Mouse (Mus musculus): ENCODE measurements around the gene Zcchc24. TPM values are rescaled to one million over a fixed set of nuclear protein-coding genes. Genes with fewer than 3 reads are reported as not detected.

Gene Zcchc24
- polyA plus RNA-seq, 1 experiment from 2014 or later: 33.6 TPM

DNA sequence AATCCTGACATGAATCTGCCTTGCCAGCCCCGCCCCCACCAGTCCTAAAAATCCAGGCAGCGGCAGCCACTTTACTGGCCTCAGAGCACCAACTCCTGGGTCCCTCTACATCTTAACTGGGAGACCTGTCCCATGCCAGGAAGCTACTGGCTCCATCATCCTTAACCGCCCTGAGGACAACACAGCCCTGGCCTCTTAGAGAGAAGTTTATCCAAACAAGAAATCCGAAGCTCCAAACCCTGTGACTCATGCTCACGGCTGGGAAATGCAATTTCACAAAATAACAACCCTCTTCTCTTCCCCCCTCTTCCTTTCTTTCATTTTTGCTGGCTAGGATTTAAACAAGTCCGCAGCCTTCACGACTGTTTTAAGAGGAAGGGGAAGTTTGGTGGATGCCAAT, 9.3 kb downstream of the Zcchc24 start:
- H3K36me3 ChIP-seq (ENCODE audit: control insufficient read depth, insufficient read depth, low read length): peaks cover 6% of the 10 kb centered on the region; the same call in 1 of the 2 replicates
- ATAC-seq (replicated peaks; ENCODE audit: low FRiP score, low TSS enrichment, low read depth): no peak
- H3K27me3 ChIP-seq (replicated peaks; ENCODE audit: control insufficient read depth, insufficient read depth, low read length): no peaks in the 10 kb centered on the region
- WGBS: 32% methylated on average over 7 of the region's 7 CpGs
- no peak overlapping the region for H3K4me3 ChIP-seq (ENCODE audit: low read depth, low read length)
- no peaks in the 10 kb centered on the region for H3K9me3 ChIP-seq (ENCODE audit: control insufficient read depth, low read length)
- DNase-seq (ENCODE audit: low spot score): no peak
- peak overlapping the region; percentile 39 for H3K27ac ChIP-seq (ENCODE audit: low read depth)
- H3K4me2 ChIP-seq (ENCODE audit: low read length): peak overlapping the region; percentile 20; the same call in 1 of the 2 replicates
- H3K4me1 ChIP-seq (replicated peaks; ENCODE audit: control insufficient read depth, insufficient read depth, low read length): peaks cover 64% of the 10 kb centered on the region
- no peak overlapping the region for H3K9ac ChIP-seq (ENCODE audit: low read length)

DNA sequence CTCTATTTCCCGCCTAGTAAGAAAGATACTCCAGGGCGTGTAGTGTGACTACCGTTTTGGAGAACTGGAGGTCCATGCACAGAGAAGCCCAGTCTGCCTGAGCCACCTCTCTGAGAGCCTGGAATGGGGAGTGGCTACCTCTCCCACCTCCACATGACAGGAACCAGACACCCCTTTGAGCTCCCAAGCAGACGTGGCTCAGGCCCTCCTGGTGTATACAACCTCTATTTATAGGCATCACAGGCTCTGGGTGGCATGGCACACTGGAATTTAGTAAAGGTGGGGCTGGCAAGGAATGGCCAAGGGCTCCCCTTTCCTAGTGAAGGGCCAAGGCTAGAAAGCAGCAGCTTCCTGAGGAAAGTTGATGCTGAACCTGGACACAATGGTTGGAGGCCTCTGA, 10.9 kb downstream of the Zcchc24 start:
- Histone ChIP-seq H3K4me3 (ENCODE audit: low read depth, low read length) (no peak overlapping the region), H3K27me3 (replicated peaks; ENCODE audit: control insufficient read depth, insufficient read depth, low read length) (no peaks in the 10 kb centered on the region), H3K27ac (ENCODE audit: low read depth) (peak overlapping the region; percentile 78), H3K9me3 (ENCODE audit: control insufficient read depth, low read length) (no peaks in the 10 kb centered on the region), H3K9ac (ENCODE audit: low read length) (no peak overlapping the region), H3K36me3 (ENCODE audit: control insufficient read depth, insufficient read depth, low read length) (peaks cover 5% of the 10 kb centered on the region; the same call in 1 of the 2 replicates), H3K4me2 (ENCODE audit: low read length) (no peak overlapping the region), H3K4me1 (replicated peaks; ENCODE audit: control insufficient read depth, insufficient read depth, low read length) (peaks cover 68% of the 10 kb centered on the region)
- DNase-seq (ENCODE audit: low spot score) (no peak), ATAC-seq (replicated peaks; ENCODE audit: low FRiP score, low TSS enrichment, low read depth) (no peak)
- WGBS: 49% methylated on average over 4 of the region's 4 CpGs

DNA sequence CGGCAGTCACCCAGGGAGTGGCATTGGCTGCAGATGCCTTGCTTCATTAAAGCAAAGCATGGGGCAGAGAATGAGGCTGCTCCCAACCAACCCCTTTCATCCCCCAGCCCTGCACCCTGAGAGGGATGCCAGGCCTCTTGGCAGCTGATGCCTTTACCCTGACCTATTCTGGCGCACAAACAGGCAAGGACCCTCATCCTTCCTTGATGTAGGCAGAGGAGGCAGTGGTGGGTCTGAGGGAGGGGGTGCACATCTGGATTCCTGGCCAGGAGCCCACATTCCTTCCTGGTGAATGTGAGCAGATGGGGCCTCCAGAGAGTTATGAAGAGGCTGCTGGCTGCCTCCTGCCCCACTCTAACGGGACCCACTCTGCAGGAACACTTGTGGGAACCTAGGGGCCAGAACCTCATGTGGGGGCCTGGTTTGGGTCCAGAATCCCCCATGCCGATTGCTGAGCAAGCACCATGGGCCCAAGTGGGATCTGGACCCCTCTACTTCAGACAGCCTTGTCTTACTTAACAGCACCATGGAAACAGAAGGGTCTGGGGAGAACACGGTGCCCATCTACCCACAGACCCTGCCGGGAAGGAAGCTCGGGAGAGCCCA, 12.4 kb downstream of the Zcchc24 start:
- Histone ChIP-seq H3K4me3 (ENCODE audit: low read depth, low read length) (no peak overlapping the region), H3K4me2 (ENCODE audit: low read length) (peak overlapping the region; percentile 20; the same call in 1 of the 2 replicates), H3K4me1 (replicated peaks; ENCODE audit: control insufficient read depth, insufficient read depth, low read length) (peaks cover 67% of the 10 kb centered on the region), H3K9ac (ENCODE audit: low read length) (0 out of 2 replicates have a peak overlapping the region, but pooled peaks have one; percentile 16), H3K36me3 (ENCODE audit: control insufficient read depth, insufficient read depth, low read length) (peaks cover 19% of the 10 kb centered on the region), H3K9me3 (ENCODE audit: control insufficient read depth, low read length) (no peaks in the 10 kb centered on the region), H3K27ac (ENCODE audit: low read depth) (peak overlapping the region; percentile 78), H3K27me3 (replicated peaks; ENCODE audit: control insufficient read depth, insufficient read depth, low read length) (no peaks in the 10 kb centered on the region)
- ATAC-seq (replicated peaks; ENCODE audit: low FRiP score, low TSS enrichment, low read depth) (peak; percentile 43; the same call in 1 of the 2 replicates), DNase-seq (ENCODE audit: low spot score) (peak; percentile 80)
- WGBS: 49% methylated on average over 7 of the region's 7 CpGs

DNA sequence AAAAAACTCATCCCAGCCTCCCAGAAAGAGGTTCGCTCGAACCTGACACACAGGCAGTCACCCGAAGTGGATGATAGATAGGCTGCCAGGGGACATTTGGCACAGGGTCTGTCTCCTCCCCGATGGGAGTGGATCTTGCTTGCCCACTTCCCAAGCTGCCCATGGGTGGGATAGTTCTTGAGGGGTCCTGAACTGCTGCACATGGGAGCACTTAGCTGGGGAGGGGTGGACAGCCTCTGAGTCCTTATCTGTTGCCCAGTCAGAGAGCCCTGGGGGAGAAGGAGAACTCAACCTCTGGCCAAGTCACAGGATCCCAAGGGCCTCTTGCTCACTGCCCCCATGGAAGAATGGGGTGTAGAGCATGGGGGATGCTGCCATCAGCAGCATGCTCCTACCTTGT, 13.3 kb downstream of the Zcchc24 start:
- peak overlapping the region; percentile 35; the same call in 1 of the 2 replicates for H3K27ac ChIP-seq (ENCODE audit: low read depth)
- peaks cover 65% of the 10 kb centered on the region for H3K4me1 ChIP-seq (replicated peaks; ENCODE audit: control insufficient read depth, insufficient read depth, low read length)
- H3K4me2 ChIP-seq (ENCODE audit: low read length): no peak overlapping the region
- H3K4me3 ChIP-seq (ENCODE audit: low read depth, low read length): no peak overlapping the region
- no peak overlapping the region for H3K9ac ChIP-seq (ENCODE audit: low read length)
- no peak for ATAC-seq (replicated peaks; ENCODE audit: low FRiP score, low TSS enrichment, low read depth)
- DNase-seq (ENCODE audit: low spot score): no peak
- no peaks in the 10 kb centered on the region for H3K27me3 ChIP-seq (replicated peaks; ENCODE audit: control insufficient read depth, insufficient read depth, low read length)
- 31% methylated on average over 4 of the region's 4 CpGs for WGBS
- H3K9me3 ChIP-seq (ENCODE audit: control insufficient read depth, low read length): no peaks in the 10 kb centered on the region
- H3K36me3 ChIP-seq (ENCODE audit: control insufficient read depth, insufficient read depth, low read length): peaks cover 28% of the 10 kb centered on the region

DNA sequence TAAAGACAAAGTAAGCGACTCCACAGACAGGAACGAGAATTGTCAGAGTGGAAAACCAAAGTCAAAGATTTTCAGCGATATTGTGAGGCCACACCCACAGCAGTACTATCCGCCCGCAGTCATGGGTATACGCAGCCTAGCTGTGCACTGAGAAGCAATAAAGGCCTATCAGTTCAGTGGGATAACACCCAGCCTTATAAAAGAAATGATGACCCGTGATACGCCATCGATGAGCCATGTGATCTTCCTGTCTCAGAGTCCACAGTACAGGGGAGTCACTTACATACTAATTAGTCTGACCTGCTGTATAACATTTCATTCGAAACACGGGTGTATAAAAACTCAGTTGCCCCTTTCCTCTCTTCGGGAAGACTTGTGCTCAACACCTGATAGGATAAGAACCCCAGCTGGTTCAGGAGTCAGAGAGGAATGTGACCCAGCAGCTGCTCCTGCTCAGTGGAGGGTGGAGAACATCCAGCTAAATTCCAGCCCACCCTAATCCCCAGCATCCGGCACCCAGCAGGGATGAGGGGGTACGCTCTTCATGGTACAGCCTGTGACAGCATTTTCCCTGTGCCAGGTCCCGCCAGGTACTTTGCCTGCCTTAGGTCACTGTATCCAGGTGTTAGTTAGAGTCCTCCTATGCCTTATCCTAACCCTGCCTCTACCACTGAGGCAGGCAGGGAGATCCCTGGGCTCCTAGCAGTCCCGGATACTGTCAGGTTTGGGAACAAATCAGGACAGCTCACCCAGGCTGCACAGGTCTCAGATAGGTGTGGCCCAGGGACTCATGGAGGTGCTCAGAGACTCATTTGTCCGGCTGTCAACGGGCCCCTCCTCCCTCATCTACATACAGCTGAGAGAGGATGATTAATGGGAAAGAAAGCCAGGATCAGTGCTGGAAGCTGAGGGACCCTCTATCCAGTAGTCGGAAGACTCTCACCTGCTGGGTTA, 14.0 kb downstream of the Zcchc24 start:
- Histone ChIP-seq H3K4me1 (replicated peaks; ENCODE audit: control insufficient read depth, insufficient read depth, low read length) (peaks cover 60% of the 10 kb centered on the region), H3K9ac (ENCODE audit: low read length) (no peak overlapping the region), H3K4me3 (ENCODE audit: low read depth, low read length) (no peak overlapping the region), H3K9me3 (ENCODE audit: control insufficient read depth, low read length) (no peaks in the 10 kb centered on the region), H3K36me3 (ENCODE audit: control insufficient read depth, insufficient read depth, low read length) (peaks cover 34% of the 10 kb centered on the region), H3K27me3 (replicated peaks; ENCODE audit: control insufficient read depth, insufficient read depth, low read length) (no peaks in the 10 kb centered on the region), H3K4me2 (ENCODE audit: low read length) (no peak overlapping the region), H3K27ac (ENCODE audit: low read depth) (no peak overlapping the region)
- DNase-seq (ENCODE audit: low spot score): no peak
- 43% methylated on average over 19 of the region's 19 CpGs for WGBS
- ATAC-seq (replicated peaks; ENCODE audit: low FRiP score, low TSS enrichment, low read depth): peak; percentile 63; the same call in 1 of the 2 replicates

- Histone ChIP-seq H3K36me3 (ENCODE audit: control insufficient read depth, insufficient read depth, low read length) (peaks cover 34% of the 10 kb centered on the region), H3K9me3 (ENCODE audit: control insufficient read depth, low read length) (no peaks in the 10 kb centered on the region), H3K4me2 (ENCODE audit: low read length) (no peak overlapping the region), H3K4me3 (ENCODE audit: low read depth, low read length) (no peak overlapping the region), H3K9ac (ENCODE audit: low read length) (no peak overlapping the region), H3K27ac (ENCODE audit: low read depth) (no peak overlapping the region), H3K4me1 (replicated peaks; ENCODE audit: control insufficient read depth, insufficient read depth, low read length) (peaks cover 55% of the 10 kb centered on the region), H3K27me3 (replicated peaks; ENCODE audit: control insufficient read depth, insufficient read depth, low read length) (no peaks in the 10 kb centered on the region)
- WGBS: 46% methylated on average over 5 of the region's 5 CpGs
- no peak for DNase-seq (ENCODE audit: low spot score)
- ATAC-seq (replicated peaks; ENCODE audit: low FRiP score, low TSS enrichment, low read depth): no peak
These were observed 15.8 kb downstream of the Zcchc24 start for GRCm38 (mm10) chr14:25753021-25753420.

DNA sequence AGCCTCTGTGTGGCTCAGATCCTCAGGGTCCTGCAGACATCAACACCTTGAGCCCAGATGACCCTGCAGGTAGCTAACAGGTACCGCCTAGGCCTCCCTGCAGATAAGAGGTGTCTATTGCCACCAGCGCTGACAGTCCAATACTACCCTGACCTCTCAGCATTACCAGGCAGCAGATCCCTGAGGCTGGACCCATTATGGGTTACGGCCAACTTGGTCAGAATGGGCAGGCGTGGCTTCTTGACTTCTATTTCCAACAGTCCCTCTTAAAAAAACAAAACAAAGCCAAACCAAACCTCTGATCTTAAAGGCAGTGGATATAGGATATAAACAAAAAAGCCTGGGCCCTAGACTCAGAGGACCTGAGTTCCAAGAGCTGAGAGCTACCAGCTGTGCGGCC, 17.8 kb downstream of the Zcchc24 start:
- peaks cover 43% of the 10 kb centered on the region for H3K4me1 ChIP-seq (replicated peaks; ENCODE audit: control insufficient read depth, insufficient read depth, low read length)
- no peak overlapping the region for H3K9ac ChIP-seq (ENCODE audit: low read length)
- DNase-seq (ENCODE audit: low spot score): no peak
- no peak for ATAC-seq (replicated peaks; ENCODE audit: low FRiP score, low TSS enrichment, low read depth)
- no peaks in the 10 kb centered on the region for H3K27me3 ChIP-seq (replicated peaks; ENCODE audit: control insufficient read depth, insufficient read depth, low read length)
- H3K4me2 ChIP-seq (ENCODE audit: low read length): no peak overlapping the region
- no peak overlapping the region for H3K4me3 ChIP-seq (ENCODE audit: low read depth, low read length)
- H3K9me3 ChIP-seq (ENCODE audit: control insufficient read depth, low read length): no peaks in the 10 kb centered on the region
- no peak overlapping the region for H3K27ac ChIP-seq (ENCODE audit: low read depth)
- H3K36me3 ChIP-seq (ENCODE audit: control insufficient read depth, insufficient read depth, low read length): peaks cover 40% of the 10 kb centered on the region
- WGBS: 75% methylated on average over 5 of the region's 5 CpGs

- H3K36me3 ChIP-seq (ENCODE audit: control insufficient read depth, insufficient read depth, low read length): peaks cover 42% of the 10 kb centered on the region
- 76% methylated on average over 2 of the region's 2 CpGs for WGBS
- no peak overlapping the region for H3K9ac ChIP-seq (ENCODE audit: low read length)
- H3K4me3 ChIP-seq (ENCODE audit: low read depth, low read length): no peak overlapping the region
- peaks cover 39% of the 10 kb centered on the region for H3K4me1 ChIP-seq (replicated peaks; ENCODE audit: control insufficient read depth, insufficient read depth, low read length)
- no peaks in the 10 kb centered on the region for H3K27me3 ChIP-seq (replicated peaks; ENCODE audit: control insufficient read depth, insufficient read depth, low read length)
- no peak overlapping the region for H3K27ac ChIP-seq (ENCODE audit: low read depth)
- H3K4me2 ChIP-seq (ENCODE audit: low read length): no peak overlapping the region
- H3K9me3 ChIP-seq (ENCODE audit: control insufficient read depth, low read length): no peaks in the 10 kb centered on the region
- DNase-seq (ENCODE audit: low spot score): no peak
- ATAC-seq (replicated peaks; ENCODE audit: low FRiP score, low TSS enrichment, low read depth): no peak
These were observed 18.3 kb downstream of the Zcchc24 start for GRCm38 (mm10) chr14:25750448-25751015.
